Mouse (Mus musculus) lung, embryonic 16.5 days (tissue): ENCODE measurements around the gene Twsg1. TPM values are rescaled to one million over a fixed set of nuclear protein-coding genes. Genes with fewer than 3 reads are reported as not detected.
A peak's percentile ranks its signal among the peaks of the same experiment; 100 is the strongest.

Experiments used
- ATAC-seq: fragments of 200-750 bp; cut with Nextera tagmentation; 2 replicates; pipeline ENCODE4 v1.8.0; 2017; ENCODE audit warnings: low read depth, mild to moderate bottlenecking, moderate library complexity
- H3K27ac ChIP-seq: fragments of 300-500 bp; sonication (generic); 2 replicates; pipeline ENCODE4 v1.5.1; 2014; ENCODE audit warnings: mild to moderate bottlenecking, control low read depth, low read length
- H3K27me3 ChIP-seq: fragments of 300-500 bp; sonication (generic); 2 replicates; pipeline ENCODE4 v1.6.1; 2014; ENCODE audit warnings: low read depth, low read length, mixed read lengths; ENCODE audit not compliant: control insufficient read depth, insufficient read depth
- H3K36me3 ChIP-seq: fragments of 300-500 bp; sonication (generic); 2 replicates; pipeline ENCODE4 v1.6.1; 2014; ENCODE audit warnings: low read length; ENCODE audit not compliant: control insufficient read depth, insufficient read depth
- H3K4me1 ChIP-seq: fragments of 300-500 bp; sonication (generic); replicated peaks from 2 replicates; pipeline ENCODE4 v1.6.1; 2014; ENCODE audit warnings: low read length, mixed read lengths; ENCODE audit not compliant: control insufficient read depth, insufficient read depth
- H3K4me2 ChIP-seq: fragments of 300-500 bp; sonication (generic); 2 replicates; pipeline ENCODE4 v1.6.1; 2014; ENCODE audit warnings: low read depth, low read length, control low read depth
- H3K4me3 ChIP-seq: fragments of 300-500 bp; sonication (generic); 2 replicates; pipeline ENCODE4 v1.5.1; 2014; ENCODE audit warnings: mild to moderate bottlenecking, low read length, control low read depth
- H3K9ac ChIP-seq: fragments of 300-500 bp; sonication (generic); 2 replicates; pipeline ENCODE4 v1.6.1; 2014; ENCODE audit warnings: low read length, control low read depth
- H3K9me3 ChIP-seq: fragments of 300-500 bp; sonication (generic); 2 replicates; pipeline ENCODE4 v1.6.1; 2016; ENCODE audit warnings: low read length; ENCODE audit not compliant: control insufficient read depth
- WGBS: fragments of 180-500 bp; shearing (Covaris S2); extraction: QIAGEN DNeasy Blood & Tissue Kit; methylation state at CpG from one replicate; pipeline ENCODE4 v1.1.7; 2014; 5-methylcytosine and 5-hydroxymethylcytosine counted together
- polyA plus RNA-seq: library from polyadenylated mRNA; unstranded; fragments of >200 nt; fragmentation: Nextera tagmentation; extraction: Ambion mirVana; gene quantifications from 2 replicates; pipeline ENCODE4 v1.2.1, GENCODE M21; 2015

Twsg1 gene
- polyA plus RNA-seq, 1 experiment from 2014 or later = 129 TPM

- Histone ChIP-seq H3K27me3 (no peaks in the 10 kb centered on the region), H3K9me3 (no peaks in the 10 kb centered on the region), H3K9ac (no peak overlapping the region), H3K4me2 (no peak overlapping the region), H3K36me3 (peaks cover 23% of the 10 kb centered on the region), H3K4me3 (no peak overlapping the region), H3K27ac (0 out of 2 replicates have a peak overlapping the region, but pooled peaks have one; percentile 27), H3K4me1 (0 out of 2 replicates have a peak, but pooled peaks cover under 1% of the 10 kb centered on the region)
- 19% methylated on average over 5 of the region's 5 CpGs for WGBS
- ATAC-seq = peak; percentile 80
Measured at GRCm38 (mm10) chr17:65924218-65924617, 26.8 kb downstream of the Twsg1 start.

GRCm38 (mm10) chr17:65921975-65922374 lies 29.1 kb downstream of the Twsg1 start:
- 81% methylated on average over 6 of the region's 6 CpGs for WGBS
- peaks cover 23% of the 10 kb centered on the region for H3K36me3 ChIP-seq
- H3K4me3 ChIP-seq = no peak overlapping the region
- H3K9me3 ChIP-seq = no peaks in the 10 kb centered on the region
- H3K4me2 ChIP-seq = no peak overlapping the region
- H3K27me3 ChIP-seq = no peaks in the 10 kb centered on the region
- H3K9ac ChIP-seq = no peak overlapping the region
- no peak overlapping the region for H3K27ac ChIP-seq
- peaks cover 1% of the 10 kb centered on the region; the same call in 1 of the 2 replicates for H3K4me1 ChIP-seq
- ATAC-seq = no peak

- H3K4me2 ChIP-seq = no peak overlapping the region
- H3K36me3 ChIP-seq = peaks cover 10% of the 10 kb centered on the region
- no peak overlapping the region for H3K9ac ChIP-seq
- no peaks in the 10 kb centered on the region for H3K9me3 ChIP-seq
- H3K27ac ChIP-seq = no peak overlapping the region
- H3K27me3 ChIP-seq = no peaks in the 10 kb centered on the region
- 67% methylated on average over 3 of the region's 3 CpGs for WGBS
- H3K4me3 ChIP-seq = no peak overlapping the region
- ATAC-seq = no peak
- peaks cover 11% of the 10 kb centered on the region for H3K4me1 ChIP-seq
Measured at GRCm38 (mm10) chr17:65919235-65919634, 31.8 kb downstream of the Twsg1 start.

- Histone ChIP-seq H3K27me3 (no peaks in the 10 kb centered on the region), H3K4me2 (peak overlapping the region; percentile 45), H3K9ac (peak overlapping the region; percentile 55), H3K4me1 (peaks cover 11% of the 10 kb centered on the region), H3K4me3 (no peak overlapping the region; the same call in 1 of the 2 replicates), H3K36me3 (no peaks in the 10 kb centered on the region), H3K27ac (peak overlapping the region; percentile 98), H3K9me3 (no peaks in the 10 kb centered on the region)
- WGBS = 25% methylated on average over 8 of the region's 8 CpGs
- peak; percentile 96 for ATAC-seq
Measured at GRCm38 (mm10) chr17:65916135-65916668, 34.8 kb downstream of the Twsg1 start.

GRCm38 (mm10) chr17:65914083-65914482 lies 36.9 kb downstream of the Twsg1 start:
- Histone ChIP-seq H3K9ac (no peak overlapping the region), H3K4me3 (no peak overlapping the region), H3K4me2 (no peak overlapping the region), H3K27me3 (no peaks in the 10 kb centered on the region), H3K27ac (peak overlapping the region; percentile 53; the same call in 1 of the 2 replicates), H3K9me3 (no peaks in the 10 kb centered on the region), H3K36me3 (no peaks in the 10 kb centered on the region), H3K4me1 (peaks cover 11% of the 10 kb centered on the region)
- WGBS = 44% methylated on average over 6 of the region's 6 CpGs
- ATAC-seq = peak; percentile 37

GRCm38 (mm10) chr17:65912202-65912601 lies 38.8 kb downstream of the Twsg1 start:
- Histone ChIP-seq H3K4me3 (no peak overlapping the region), H3K4me2 (no peak overlapping the region), H3K4me1 (peaks cover 16% of the 10 kb centered on the region), H3K9me3 (no peaks in the 10 kb centered on the region), H3K9ac (no peak overlapping the region), H3K27ac (no peak overlapping the region), H3K27me3 (no peaks in the 10 kb centered on the region), H3K36me3 (no peaks in the 10 kb centered on the region)
- no peak for ATAC-seq
- 92% methylated on average over 2 of the region's 2 CpGs for WGBS

GRCm38 (mm10) chr17:65911285-65912069 lies 39.5 kb downstream of the Twsg1 start:
- WGBS = 74% methylated on average over 15 of the region's 15 CpGs
- Histone ChIP-seq H3K4me3 (no peak overlapping the region), H3K4me2 (no peak overlapping the region), H3K27ac (peak overlapping the region; percentile 28; the same call in 1 of the 2 replicates), H3K9me3 (no peaks in the 10 kb centered on the region), H3K27me3 (no peaks in the 10 kb centered on the region), H3K9ac (no peak overlapping the region), H3K36me3 (no peaks in the 10 kb centered on the region), H3K4me1 (peaks cover 19% of the 10 kb centered on the region)
- ATAC-seq = no peak

GRCm38 (mm10) chr17:65908270-65908669 lies 42.8 kb downstream of the Twsg1 start:
- Histone ChIP-seq H3K27me3 (no peaks in the 10 kb centered on the region), H3K4me1 (peaks cover 12% of the 10 kb centered on the region), H3K4me2 (no peak overlapping the region), H3K9me3 (no peaks in the 10 kb centered on the region), H3K27ac (no peak overlapping the region), H3K9ac (no peak overlapping the region), H3K36me3 (no peaks in the 10 kb centered on the region), H3K4me3 (no peak overlapping the region)
- ATAC-seq = no peak

- Histone ChIP-seq H3K9me3 (no peaks in the 10 kb centered on the region), H3K4me3 (no peak overlapping the region), H3K4me1 (peaks cover 12% of the 10 kb centered on the region), H3K27me3 (no peaks in the 10 kb centered on the region), H3K9ac (peak overlapping the region; percentile 42), H3K36me3 (no peaks in the 10 kb centered on the region), H3K4me2 (peak overlapping the region; percentile 33), H3K27ac (peak overlapping the region; percentile 65)
- WGBS = 28% methylated on average over 11 of the region's 11 CpGs
- ATAC-seq = peak; percentile 85
Measured at GRCm38 (mm10) chr17:65906895-65907401, 44.1 kb downstream of the Twsg1 start.
